Mouse (Mus musculus) adrenal gland, postnatal 4 days (tissue): ENCODE data around the gene Olfr288. TPM values are rescaled to one million over a fixed set of nuclear protein-coding genes. Genes with fewer than 3 reads are reported as not detected.

Source experiments
- total RNA-seq, 2 experiments: library from RNA; stranded (reverse); gene quantifications; 2 replicates each; pipeline ENCODE4 v1.2.3; 2021

Olfr288 gene
- total RNA-seq, 2 experiments from 2014 or later = not detected

Other genes with a start within 250 kb of the Olfr288 start
- 10 to 100 TPM; 69.8 to 70.7 TPM for gene Tmem106c, start 231.3 kb downstream of the Olfr288 start, total RNA-seq
- gene Col2a1, start 190.8 kb downstream of the Olfr288 start, total RNA-seq = 1 to 10 TPM; 3.8 TPM
- 10 to 100 TPM; 76.5 to 88.7 TPM for gene Pfkm, start 103.0 kb downstream of the Olfr288 start, total RNA-seq
- gene Senp1, start 101.8 kb downstream of the Olfr288 start, total RNA-seq = 10 to 100 TPM; 26.0 to 28.8 TPM
- gene Asb8, start 29.9 kb downstream of the Olfr288 start, total RNA-seq = 10 to 100 TPM; 48.6 to 50.3 TPM
- 1 to 10 TPM; 2.0 TPM for gene Ccdc184, start 28.4 kb downstream of the Olfr288 start, total RNA-seq
- gene Gm44579, start 25.4 kb upstream of the Olfr288 start, total RNA-seq = not detected
- gene Olfr287, start 25.5 kb upstream of the Olfr288 start, total RNA-seq = not detected
- gene Olfr286, start 38.9 kb upstream of the Olfr288 start, total RNA-seq = not detected
- not detected for gene H1fnt, start 61.8 kb upstream of the Olfr288 start, total RNA-seq
- gene Zfp641, start 100.6 kb upstream of the Olfr288 start, total RNA-seq = 1 to 10 TPM; 8.4 to 8.8 TPM
- not detected for gene Olfr285, start 121.8 kb upstream of the Olfr288 start, total RNA-seq
- not detected for gene Olfr284, start 145.4 kb upstream of the Olfr288 start, total RNA-seq
- not detected for gene Olfr283, start 185.4 kb upstream of the Olfr288 start, total RNA-seq
- gene Olfr282, start 235.7 kb upstream of the Olfr288 start, total RNA-seq = not detected